Mouse (Mus musculus) MEL (cell line): ENCODE data around the gene Hsd17b10. TPM values are rescaled to one million over a fixed set of nuclear protein-coding genes. Genes with fewer than 3 reads are reported as not detected.

Experiments
- DNase-seq: peaks from one replicate; pipeline ENCODE4 v3.0.0; 2011; ENCODE audit warnings: low read depth, low spot score
- H3K27ac ChIP-seq: 2 replicates; pipeline ENCODE4 v1.5.1; 2012; ENCODE audit warnings: low read depth, mild to moderate bottlenecking, control low read depth, low read length, moderate library complexity; ENCODE audit not compliant: control insufficient read depth
- H3K27me3 ChIP-seq, 2 experiments: fragments of 150-350 bp in 1 of 2; sonication (generic) in 1 of 2; 2 replicates each; pipeline ENCODE4 v1.6.1; 2012; ENCODE audit warnings: low read length in 2 of 2, mild to moderate bottlenecking in 2 of 2, improper control_type of control experiment in 1 of 2, moderate library complexity in 1 of 2; ENCODE audit not compliant: insufficient read depth in 2 of 2, control insufficient read depth in 1 of 2
- H3K36me3 ChIP-seq, 2 experiments: 2 replicates each; pipeline ENCODE4 v1.6.1; 2012 to 2014; ENCODE audit warnings: low read length in 2 of 2, improper control_type of control experiment in 1 of 2, inconsistent platforms in 1 of 2, mild to moderate bottlenecking in 1 of 2; ENCODE audit not compliant: insufficient read depth in 2 of 2, control insufficient read depth in 1 of 2
- H3K4me1 ChIP-seq, 2 experiments: fragments of 150-350 bp in 1 of 2; sonication (generic) in 1 of 2; 2 replicates each; pipeline ENCODE4 v1.6.1; 2012; ENCODE audit warnings: low read length in 2 of 2, improper control_type of control experiment in 1 of 2, mild to moderate bottlenecking in 1 of 2; ENCODE audit not compliant: insufficient read depth in 2 of 2, control insufficient read depth in 1 of 2
- H3K4me3 ChIP-seq, 2 experiments: fragments of 150-350 bp in 1 of 2; sonication (generic) in 1 of 2; 2 replicates each; pipeline ENCODE4 v1.5.1; 2012; ENCODE audit warnings: low read depth in 2 of 2, low read length in 2 of 2, mild to moderate bottlenecking in 2 of 2, moderate library complexity in 2 of 2, control low read depth in 1 of 2, improper control_type of control experiment in 1 of 2; ENCODE audit not compliant: control insufficient read depth in 1 of 2, insufficient read depth in 1 of 2
- H3K79me2 ChIP-seq: 2 replicates; pipeline ENCODE4 v1.6.1; 2012; ENCODE audit warnings: mild to moderate bottlenecking, low read length, moderate library complexity; ENCODE audit not compliant: control insufficient read depth, poor library complexity, insufficient read depth
- H3K9ac ChIP-seq: 2 replicates; pipeline ENCODE4 v1.6.1; 2012; ENCODE audit warnings: low read depth, mild to moderate bottlenecking, control low read depth, low read length, moderate library complexity; ENCODE audit not compliant: control insufficient read depth, poor library complexity, severe bottlenecking
- H3K9me3 ChIP-seq: fragments of 150-350 bp; sonication (generic); replicated peaks from 2 replicates; pipeline ENCODE4 v1.6.1; 2012; ENCODE audit warnings: mild to moderate bottlenecking, low read length, improper control_type of control experiment, moderate library complexity; ENCODE audit not compliant: insufficient read depth
- BHLHE40 ChIP-seq: IDR thresholded peaks from 2 replicates; pipeline ENCODE4 v1.6.1; 2012; ENCODE audit warnings: low read depth, mild to moderate bottlenecking, inconsistent platforms, low read length, improper control_type of control experiment, borderline replicate concordance
- CHD1 ChIP-seq: IDR thresholded peaks from 2 replicates; pipeline ENCODE4 v1.6.1; 2012; ENCODE audit warnings: low read depth, mild to moderate bottlenecking, inconsistent platforms, low read length, improper control_type of control experiment
- GABPA ChIP-seq: IDR thresholded peaks from 2 replicates; pipeline ENCODE4 v1.6.1; 2012; ENCODE audit warnings: low read depth, mild to moderate bottlenecking, inconsistent platforms, low read length, improper control_type of control experiment, moderate library complexity
- GATA1 ChIP-seq: IDR thresholded peaks from 2 replicates; pipeline ENCODE4 v1.6.1; 2011; ENCODE audit warnings: low read depth, low read length, improper control_type of control experiment
- HCFC1 ChIP-seq: IDR thresholded peaks from 2 replicates; pipeline ENCODE4 v1.6.1; 2012; ENCODE audit warnings: low read depth, mild to moderate bottlenecking, inconsistent platforms, low read length, improper control_type of control experiment, moderate library complexity
- JUND ChIP-seq: IDR thresholded peaks from 2 replicates; pipeline ENCODE4 v1.6.1; 2011; ENCODE audit warnings: low read depth, mild to moderate bottlenecking, improper control_type of control experiment, low read length
- MAFK ChIP-seq: IDR thresholded peaks from 2 replicates; pipeline ENCODE4 v1.6.1; 2011; ENCODE audit warnings: low read depth, mild to moderate bottlenecking, low read length, improper control_type of control experiment, borderline replicate concordance
- MAZ ChIP-seq: IDR thresholded peaks from 2 replicates; pipeline ENCODE4 v1.6.1; 2012; ENCODE audit warnings: low read depth, mild to moderate bottlenecking, inconsistent platforms, low read length, improper control_type of control experiment
- MEF2A ChIP-seq: IDR thresholded peaks from 2 replicates; pipeline ENCODE4 v1.6.1; 2014; ENCODE audit warnings: low read depth, mild to moderate bottlenecking, inconsistent platforms, low read length, improper control_type of control experiment; ENCODE audit not compliant: poor library complexity, insufficient replicate concordance, severe bottlenecking; ENCODE audit errors: extremely low read depth
- MXI1 ChIP-seq: IDR thresholded peaks from 2 replicates; pipeline ENCODE4 v1.6.1; 2011; ENCODE audit warnings: mild to moderate bottlenecking, low read depth, low read length, improper control_type of control experiment
- NELFE ChIP-seq: IDR thresholded peaks from 2 replicates; pipeline ENCODE4 v1.6.1; 2011; ENCODE audit warnings: low read depth, low read length, improper control_type of control experiment
- POLR2A ChIP-seq, 2 experiments: IDR thresholded peaks; 2 replicates each; pipeline ENCODE4 v1.6.1; 2011 to 2012; ENCODE audit warnings: low read length in 2 of 2, mild to moderate bottlenecking in 2 of 2, control low read depth in 1 of 2, improper control_type of control experiment in 1 of 2, low read depth in 1 of 2, moderate library complexity in 1 of 2; ENCODE audit not compliant: control insufficient read depth in 1 of 2, insufficient read depth in 1 of 2, poor library complexity in 1 of 2
- POLR2AphosphoS2 ChIP-seq: IDR thresholded peaks from 2 replicates; pipeline ENCODE4 v1.6.1; 2011; ENCODE audit warnings: low read length, improper control_type of control experiment
- TCF12 ChIP-seq: IDR thresholded peaks from 2 replicates; pipeline ENCODE4 v1.6.1; 2014; ENCODE audit warnings: low read depth, mild to moderate bottlenecking, inconsistent platforms, low read length, improper control_type of control experiment, moderate library complexity
- USF2 ChIP-seq, 2 experiments: IDR thresholded peaks; 2 replicates each; pipeline ENCODE4 v1.6.1; 2011 to 2012; ENCODE audit warnings: improper control_type of control experiment in 2 of 2, low read length in 2 of 2, borderline replicate concordance in 1 of 2, inconsistent platforms in 1 of 2, low read depth in 1 of 2, mild to moderate bottlenecking in 1 of 2; ENCODE audit not compliant: insufficient read depth in 1 of 2
- polyA plus RNA-seq, 2 experiments: library from polyadenylated mRNA; stranded (reverse) in 1 of 2; unstranded in 1 of 2; fragments of >175 nt in 1 of 2; fragments of >200 nt in 1 of 2; gene quantifications; 2 replicates each; pipeline versions ENCODE4 v1.2.1 to v1.2.4; 2012; ENCODE audit warnings: low replicate concordance in 2 of 2, low read depth in 1 of 2; ENCODE audit not compliant: insufficient read length in 2 of 2, insufficient read depth in 1 of 2, missing spikeins in 1 of 2
- total RNA-seq: library from RNA; depleted of rRNA; stranded (reverse); fragments of 300-350 nt; gene quantifications from 2 replicates; pipeline ENCODE4 v1.2.3, GENCODE M21; 2012

Gene Hsd17b10
- total and polyA plus RNA-seq, 3 experiments, result 208 to 217 TPM; not detected in 1

- TF ChIP-seq MEF2A (no peak), JUND (no peak), MXI1 (peak; percentile 74), TCF12 (peak; percentile 76), HCFC1 (peak; percentile 68), BHLHE40 (no peak)
Observed at GRCm38 (mm10) chrX:152001737-152002710, at the start of gene Hsd17b10 (continued).

- DNase-seq, result no peak
- no peak overlapping the region for H3K4me3 ChIP-seq
- no peak overlapping the region for H3K9ac ChIP-seq
- H3K36me3 ChIP-seq, result peaks cover 0 to 10% of the 10 kb centered on the region in 2 experiments; a peak in 2 of 4 replicates
- peaks cover 0 to 14% of the 10 kb centered on the region in 2 experiments; a peak in 3 of 4 replicates for H3K27me3 ChIP-seq
- H3K4me1 ChIP-seq, result peaks cover 0 to 5% of the 10 kb centered on the region in 2 experiments; a peak in 3 of 4 replicates
- TF ChIP-seq GABPA, result no peak
- no peak for TF ChIP-seq MAZ
- TF ChIP-seq POLR2A (IDR thresholded peaks at IDR 0.05; ENCODE audit: control insufficient read depth in 1 of 2, insufficient read depth in 1 of 2, low read depth in 1 of 2, low read length in 2 of 2, poor library complexity in 1 of 2), result no peak
- TF ChIP-seq USF2 (IDR thresholded peaks at IDR 0.05; ENCODE audit: borderline replicate concordance in 1 of 2, insufficient read depth in 1 of 2, low read depth in 1 of 2, low read length in 2 of 2), result no peak
- no peak for TF ChIP-seq TCF12
- no peak for TF ChIP-seq NELFE
- no peak for TF ChIP-seq CHD1
- no peak for TF ChIP-seq MAFK
- no peak for TF ChIP-seq GATA1
- TF ChIP-seq POLR2AphosphoS2, result no peak
- no peaks in the 10 kb centered on the region for H3K9me3 ChIP-seq
- no peaks in the 10 kb centered on the region; the same call in 1 of the 2 replicates for H3K79me2 ChIP-seq
- no peak overlapping the region for H3K27ac ChIP-seq
Observed at GRCm38 (mm10) chrX:151999006-151999710, 2.5 kb upstream of the Hsd17b10 start.
